Mouse (Mus musculus): Measurements from ENCODE around the gene Ackr4.

Gene Ackr4

GRCm38 (mm10) chr9:104126833-104127232, at the start of gene Ackr4:
Ackr4 (minus strand) TSS chr9:104126933.
- no peak for DNase-seq (ENCODE audit: low spot score)

- no peak for DNase-seq (ENCODE audit: low spot score)
Observed at GRCm38 (mm10) chr9:104172342-104172741, 45.6 kb upstream of the Ackr4 start.

- no peak for DNase-seq (ENCODE audit: low spot score)
Observed at GRCm38 (mm10) chr9:104171651-104172050, 44.9 kb upstream of the Ackr4 start.

GRCm38 (mm10) chr9:104169986-104170385, 43.3 kb upstream of the Ackr4 start:
- no peak for DNase-seq (ENCODE audit: low spot score)

GRCm38 (mm10) chr9:104165926-104166325, 39.2 kb upstream of the Ackr4 start:
- no peak for DNase-seq (ENCODE audit: low spot score)

GRCm38 (mm10) chr9:104164194-104164593, 37.5 kb upstream of the Ackr4 start:
- DNase-seq (ENCODE audit: low spot score): no peak

GRCm38 (mm10) chr9:104161117-104161516, 34.4 kb upstream of the Ackr4 start:
- peak; percentile 85 for DNase-seq (ENCODE audit: low spot score)

- DNase-seq (ENCODE audit: low spot score): no peak
Observed at GRCm38 (mm10) chr9:104157291-104157690, 30.6 kb upstream of the Ackr4 start.

- DNase-seq (ENCODE audit: low spot score): no peak
Observed at GRCm38 (mm10) chr9:104156506-104156905, 29.8 kb upstream of the Ackr4 start.

GRCm38 (mm10) chr9:104155100-104155715, 28.5 kb upstream of the Ackr4 start:
- no peak for DNase-seq (ENCODE audit: low spot score)

- no peak for DNase-seq (ENCODE audit: low spot score)
Observed at GRCm38 (mm10) chr9:104152121-104152520, 25.4 kb upstream of the Ackr4 start.

- DNase-seq (ENCODE audit: low spot score): no peak
Observed at GRCm38 (mm10) chr9:104148969-104149368, 22.2 kb upstream of the Ackr4 start.

- DNase-seq (ENCODE audit: low spot score): peak; percentile 29
Observed at GRCm38 (mm10) chr9:104146683-104147082, 19.9 kb upstream of the Ackr4 start.

GRCm38 (mm10) chr9:104144314-104144996, 17.7 kb upstream of the Ackr4 start:
- no peak for DNase-seq (ENCODE audit: low spot score)

GRCm38 (mm10) chr9:104142805-104143204, 16.1 kb upstream of the Ackr4 start:
- no peak for DNase-seq (ENCODE audit: low spot score)

GRCm38 (mm10) chr9:104140351-104140750, 13.6 kb upstream of the Ackr4 start:
- DNase-seq (ENCODE audit: low spot score): no peak

- DNase-seq (ENCODE audit: low spot score): no peak
Observed at GRCm38 (mm10) chr9:104130141-104130755, 3.5 kb upstream of the Ackr4 start.

GRCm38 (mm10) chr9:104128110-104128509, 1.4 kb upstream of the Ackr4 start:
- DNase-seq (ENCODE audit: low spot score): no peak

GRCm38 (mm10) chr9:104123622-104124021, 3.1 kb downstream of the Ackr4 start:
- no peak for DNase-seq (ENCODE audit: low spot score)

GRCm38 (mm10) chr9:104123101-104123500, 3.6 kb downstream of the Ackr4 start:
- DNase-seq (ENCODE audit: low spot score): no peak

GRCm38 (mm10) chr9:104109151-104109550, 17.6 kb downstream of the Ackr4 start:
- no peak for DNase-seq (ENCODE audit: low spot score)

- DNase-seq (ENCODE audit: low spot score): no peak
Observed at GRCm38 (mm10) chr9:104108571-104109143, 18.1 kb downstream of the Ackr4 start.

GRCm38 (mm10) chr9:104107482-104107881, 19.3 kb downstream of the Ackr4 start:
- DNase-seq (ENCODE audit: low spot score): no peak

All from yolk sac, embryonic 10.5 days (tissue).